Mouse (Mus musculus): ENCODE data around the gene Tcp11. TPM values are rescaled to one million over a fixed set of nuclear protein-coding genes. Genes with fewer than 3 reads are reported as not detected.

The Tcp11 gene
- polyA plus RNA-seq, 1 experiment from 2014 or later: 0.34 TPM

GRCm38 (mm10) chr17:28081385-28081784 is 946 bp upstream of the Tcp11 start:
- H3K9ac ChIP-seq (ENCODE audit: low read depth, low read length): no peak overlapping the region
- no peaks in the 10 kb centered on the region for H3K9me3 ChIP-seq (replicated peaks; ENCODE audit: control insufficient read depth, low read length)
- H3K4me3 ChIP-seq (ENCODE audit: low read depth, low read length): no peak overlapping the region
- no peaks in the 10 kb centered on the region for H3K36me3 ChIP-seq (ENCODE audit: control insufficient read depth, insufficient read depth, low read length)
- H3K4me2 ChIP-seq: no peak overlapping the region
- H3K27ac ChIP-seq (ENCODE audit: low read depth, low read length): no peak overlapping the region
- peaks cover 4% of the 10 kb centered on the region; the same call in 1 of the 2 replicates for H3K27me3 ChIP-seq (ENCODE audit: control insufficient read depth, insufficient read depth, low read length)
- ATAC-seq (replicated peaks; ENCODE audit: insufficient number of reproducible peaks, low FRiP score, low TSS enrichment): no peak
- peaks cover 4% of the 10 kb centered on the region for H3K4me1 ChIP-seq (ENCODE audit: control insufficient read depth, insufficient read depth, low read length)
- 60% methylated on average over 9 of the region's 9 CpGs for WGBS (ENCODE audit: insufficient replicate concordance)

GRCm38 (mm10) chr17:28080817-28081165 is 352 bp upstream of the Tcp11 start:
- peak overlapping the region; percentile 100 for H3K4me2 ChIP-seq
- H3K27ac ChIP-seq (ENCODE audit: low read depth, low read length): no peak overlapping the region
- H3K4me3 ChIP-seq (ENCODE audit: low read depth, low read length): peak overlapping the region; percentile 71
- no peaks in the 10 kb centered on the region for H3K9me3 ChIP-seq (replicated peaks; ENCODE audit: control insufficient read depth, low read length)
- H3K9ac ChIP-seq (ENCODE audit: low read depth, low read length): no peak overlapping the region
- H3K36me3 ChIP-seq (ENCODE audit: control insufficient read depth, insufficient read depth, low read length): no peaks in the 10 kb centered on the region
- peaks cover 4% of the 10 kb centered on the region for H3K4me1 ChIP-seq (ENCODE audit: control insufficient read depth, insufficient read depth, low read length)
- peak; percentile 15; the same call in 1 of the 2 replicates for ATAC-seq (replicated peaks; ENCODE audit: insufficient number of reproducible peaks, low FRiP score, low TSS enrichment)
- WGBS (ENCODE audit: insufficient replicate concordance): 13% methylated on average over 9 of the region's 9 CpGs
- H3K27me3 ChIP-seq (ENCODE audit: control insufficient read depth, insufficient read depth, low read length): peaks cover 4% of the 10 kb centered on the region; the same call in 1 of the 2 replicates

- H3K9me3 ChIP-seq (replicated peaks; ENCODE audit: control insufficient read depth, low read length): no peaks in the 10 kb centered on the region
- H3K4me3 ChIP-seq (ENCODE audit: low read depth, low read length): peak overlapping the region; percentile 71
- H3K9ac ChIP-seq (ENCODE audit: low read depth, low read length): peak overlapping the region; percentile 67
- H3K4me2 ChIP-seq: peak overlapping the region; percentile 100
- H3K27ac ChIP-seq (ENCODE audit: low read depth, low read length): no peak overlapping the region
- H3K27me3 ChIP-seq (ENCODE audit: control insufficient read depth, insufficient read depth, low read length): peaks cover 4% of the 10 kb centered on the region; the same call in 1 of the 2 replicates
- ATAC-seq (replicated peaks; ENCODE audit: insufficient number of reproducible peaks, low FRiP score, low TSS enrichment): peak; percentile 27; the same call in 1 of the 2 replicates
- H3K36me3 ChIP-seq (ENCODE audit: control insufficient read depth, insufficient read depth, low read length): no peaks in the 10 kb centered on the region
- peaks cover 1% of the 10 kb centered on the region for H3K4me1 ChIP-seq (ENCODE audit: control insufficient read depth, insufficient read depth, low read length)
- WGBS (ENCODE audit: insufficient replicate concordance): 0% methylated on average over 25 of the region's 25 CpGs
These were observed 821 bp downstream of the Tcp11 start for GRCm38 (mm10) chr17:28079618-28080017.

GRCm38 (mm10) chr17:28078028-28078427 is 2.4 kb downstream of the Tcp11 start:
- H3K4me2 ChIP-seq: no peak overlapping the region
- no peaks in the 10 kb centered on the region; the same call in 1 of the 2 replicates for H3K4me1 ChIP-seq (ENCODE audit: control insufficient read depth, insufficient read depth, low read length)
- H3K9me3 ChIP-seq (replicated peaks; ENCODE audit: control insufficient read depth, low read length): no peaks in the 10 kb centered on the region
- WGBS (ENCODE audit: insufficient replicate concordance): 67% methylated on average over 9 of the region's 9 CpGs
- no peak overlapping the region for H3K27ac ChIP-seq (ENCODE audit: low read depth, low read length)
- H3K36me3 ChIP-seq (ENCODE audit: control insufficient read depth, insufficient read depth, low read length): no peaks in the 10 kb centered on the region
- no peak for ATAC-seq (replicated peaks; ENCODE audit: insufficient number of reproducible peaks, low FRiP score, low TSS enrichment)
- H3K4me3 ChIP-seq (ENCODE audit: low read depth, low read length): no peak overlapping the region
- H3K9ac ChIP-seq (ENCODE audit: low read depth, low read length): no peak overlapping the region
- H3K27me3 ChIP-seq (ENCODE audit: control insufficient read depth, insufficient read depth, low read length): peaks cover 4% of the 10 kb centered on the region; the same call in 1 of the 2 replicates

GRCm38 (mm10) chr17:28074486-28074885 is 6.0 kb downstream of the Tcp11 start:
- Histone ChIP-seq H3K27ac (ENCODE audit: low read depth, low read length) (no peak overlapping the region), H3K4me1 (ENCODE audit: control insufficient read depth, insufficient read depth, low read length) (no peaks in the 10 kb centered on the region), H3K4me3 (ENCODE audit: low read depth, low read length) (no peak overlapping the region), H3K9me3 (replicated peaks; ENCODE audit: control insufficient read depth, low read length) (no peaks in the 10 kb centered on the region), H3K4me2 (no peak overlapping the region), H3K36me3 (ENCODE audit: control insufficient read depth, insufficient read depth, low read length) (no peaks in the 10 kb centered on the region), H3K9ac (ENCODE audit: low read depth, low read length) (no peak overlapping the region), H3K27me3 (ENCODE audit: control insufficient read depth, insufficient read depth, low read length) (no peaks in the 10 kb centered on the region)
- ATAC-seq (replicated peaks; ENCODE audit: insufficient number of reproducible peaks, low FRiP score, low TSS enrichment): no peak
- 50% methylated on average over 7 of the region's 7 CpGs for WGBS (ENCODE audit: insufficient replicate concordance)

GRCm38 (mm10) chr17:28072730-28073129 is 7.7 kb downstream of the Tcp11 start:
- Histone ChIP-seq H3K27me3 (ENCODE audit: control insufficient read depth, insufficient read depth, low read length) (no peaks in the 10 kb centered on the region), H3K4me3 (ENCODE audit: low read depth, low read length) (no peak overlapping the region), H3K27ac (ENCODE audit: low read depth, low read length) (no peak overlapping the region), H3K4me1 (ENCODE audit: control insufficient read depth, insufficient read depth, low read length) (no peaks in the 10 kb centered on the region), H3K9ac (ENCODE audit: low read depth, low read length) (no peak overlapping the region), H3K9me3 (replicated peaks; ENCODE audit: control insufficient read depth, low read length) (no peaks in the 10 kb centered on the region), H3K4me2 (no peak overlapping the region), H3K36me3 (ENCODE audit: control insufficient read depth, insufficient read depth, low read length) (no peaks in the 10 kb centered on the region)
- ATAC-seq (replicated peaks; ENCODE audit: insufficient number of reproducible peaks, low FRiP score, low TSS enrichment): no peak
- WGBS (ENCODE audit: insufficient replicate concordance): 76% methylated on average over 2 of the region's 2 CpGs

- Histone ChIP-seq H3K4me2 (no peak overlapping the region), H3K9ac (ENCODE audit: low read depth, low read length) (no peak overlapping the region), H3K4me1 (ENCODE audit: control insufficient read depth, insufficient read depth, low read length) (no peaks in the 10 kb centered on the region), H3K4me3 (ENCODE audit: low read depth, low read length) (no peak overlapping the region), H3K27me3 (ENCODE audit: control insufficient read depth, insufficient read depth, low read length) (no peaks in the 10 kb centered on the region), H3K36me3 (ENCODE audit: control insufficient read depth, insufficient read depth, low read length) (no peaks in the 10 kb centered on the region), H3K9me3 (replicated peaks; ENCODE audit: control insufficient read depth, low read length) (no peaks in the 10 kb centered on the region), H3K27ac (ENCODE audit: low read depth, low read length) (no peak overlapping the region)
- no peak; the same call in 1 of the 2 replicates for ATAC-seq (replicated peaks; ENCODE audit: insufficient number of reproducible peaks, low FRiP score, low TSS enrichment)
- WGBS (ENCODE audit: insufficient replicate concordance): 87% methylated on average over 13 of the region's 13 CpGs
These were observed 10.2 kb downstream of the Tcp11 start for GRCm38 (mm10) chr17:28070256-28070655.

- no peak for ATAC-seq (replicated peaks; ENCODE audit: insufficient number of reproducible peaks, low FRiP score, low TSS enrichment)
- H3K36me3 ChIP-seq (ENCODE audit: control insufficient read depth, insufficient read depth, low read length): no peaks in the 10 kb centered on the region
- no peak overlapping the region for H3K9ac ChIP-seq (ENCODE audit: low read depth, low read length)
- no peak overlapping the region for H3K4me2 ChIP-seq
- 18% methylated on average over 12 of the region's 12 CpGs for WGBS (ENCODE audit: insufficient replicate concordance)
- no peak overlapping the region for H3K27ac ChIP-seq (ENCODE audit: low read depth, low read length)
- H3K4me3 ChIP-seq (ENCODE audit: low read depth, low read length): no peak overlapping the region
- no peaks in the 10 kb centered on the region for H3K9me3 ChIP-seq (replicated peaks; ENCODE audit: control insufficient read depth, low read length)
- H3K27me3 ChIP-seq (ENCODE audit: control insufficient read depth, insufficient read depth, low read length): no peaks in the 10 kb centered on the region
- H3K4me1 ChIP-seq (ENCODE audit: control insufficient read depth, insufficient read depth, low read length): no peaks in the 10 kb centered on the region
These were observed 11.0 kb downstream of the Tcp11 start for GRCm38 (mm10) chr17:28069446-28069845.

GRCm38 (mm10) chr17:28067303-28067702 is 13.1 kb downstream of the Tcp11 start:
- no peak overlapping the region for H3K27ac ChIP-seq (ENCODE audit: low read depth, low read length)
- H3K9me3 ChIP-seq (replicated peaks; ENCODE audit: control insufficient read depth, low read length): no peaks in the 10 kb centered on the region
- no peaks in the 10 kb centered on the region for H3K36me3 ChIP-seq (ENCODE audit: control insufficient read depth, insufficient read depth, low read length)
- H3K4me2 ChIP-seq: no peak overlapping the region
- no peak for ATAC-seq (replicated peaks; ENCODE audit: insufficient number of reproducible peaks, low FRiP score, low TSS enrichment)
- H3K27me3 ChIP-seq (ENCODE audit: control insufficient read depth, insufficient read depth, low read length): no peaks in the 10 kb centered on the region
- no peak overlapping the region for H3K9ac ChIP-seq (ENCODE audit: low read depth, low read length)
- no peaks in the 10 kb centered on the region for H3K4me1 ChIP-seq (ENCODE audit: control insufficient read depth, insufficient read depth, low read length)
- WGBS (ENCODE audit: insufficient replicate concordance): 82% methylated on average over 4 of the region's 4 CpGs
- no peak overlapping the region for H3K4me3 ChIP-seq (ENCODE audit: low read depth, low read length)

All from heart, embryonic 11.5 days (tissue).